Mouse (Mus musculus) megakaryocyte-erythroid progenitor cell, adult 5-6 weeks (primary cell): Measurements from ENCODE around the gene Rpa2. TPM values are rescaled to one million over a fixed set of nuclear protein-coding genes. Genes with fewer than 3 reads are reported as not detected.
"Not testable (repeated sequence)": the region's sequence is repeated elsewhere in the genome, so short reads cannot be mapped to it uniquely, and the experiment has no call there.

Experiments used
- ATAC-seq: replicated peaks from 2 replicates; pipeline ENCODE4 v1.8.0; 2016; ENCODE audit warnings: mild to moderate bottlenecking, inconsistent platforms; ENCODE audit not compliant: severe bottlenecking, poor library complexity, low FRiP score, low TSS enrichment
- total RNA-seq, 2 experiments: library from RNA; stranded (forward) in 1 of 2; stranded (reverse) in 1 of 2; fragments of 200-1000, 215-1000 nt in 1 of 2; fragments of >200 nt in 1 of 2; fragmentation: Nextera tagmentation in 1 of 2; gene quantifications; 2 replicates each; pipeline ENCODE4 v1.2.3; 2014 to 2017

Gene Rpa2
- total RNA-seq (2014; fragmentation: Nextera tagmentation) (108 and 128 TPM in 2 replicates), total RNA-seq (2017) (52.6 and 55.3 TPM in 2 replicates)

GRCm38 (mm10) chr4:132767914-132768876 is at the start of gene Rpa2:
Rpa2 (plus strand) TSS chr4:132768332.
- ATAC-seq: peak; percentile 96

DNA sequence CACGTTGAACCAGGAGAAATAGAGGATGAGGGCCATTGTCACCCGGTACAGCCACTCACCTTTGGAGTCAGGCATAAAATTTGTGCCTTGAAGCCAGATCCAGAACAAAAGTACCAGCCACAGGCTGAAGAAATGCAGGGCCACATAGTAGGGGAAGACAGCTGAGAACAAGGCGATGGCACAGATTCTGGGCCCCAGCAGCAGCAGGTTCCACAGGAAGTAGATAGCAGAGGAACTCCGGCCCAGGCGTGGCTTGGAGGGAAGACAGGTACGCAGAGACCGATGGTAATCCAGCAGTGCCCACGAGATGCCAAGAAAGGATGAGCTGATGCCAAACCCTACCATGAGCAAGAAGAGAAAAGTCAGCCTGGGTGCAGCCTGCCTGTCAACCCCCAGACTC is 39.9 kb upstream of the Rpa2 start:
- no peak for ATAC-seq

DNA sequence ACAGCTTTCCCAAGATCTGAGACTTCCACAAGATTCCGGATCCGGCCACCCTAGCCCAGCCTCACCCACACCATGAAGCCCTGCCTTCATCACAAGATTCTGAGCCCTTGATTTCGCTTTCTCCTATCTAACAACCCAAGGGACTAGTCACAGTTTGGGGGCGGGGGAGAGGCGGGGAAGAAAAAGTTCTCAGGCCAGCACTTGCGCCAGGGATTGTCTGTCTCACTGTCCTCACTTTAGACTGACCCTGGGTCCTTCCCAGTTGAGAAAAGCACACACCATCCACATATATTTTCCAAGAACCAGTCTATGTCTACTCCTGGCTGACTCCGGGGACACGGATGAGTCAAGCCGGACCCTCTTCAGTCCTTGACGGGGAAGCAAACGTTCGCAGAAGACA is 36.5 kb upstream of the Rpa2 start:
- no peak for ATAC-seq

GRCm38 (mm10) chr4:132732148-132732684 is 35.9 kb upstream of the Rpa2 start, which contains the start of gene Xkr8:
Xkr8 (minus strand) TSS chr4:132732546.
- ATAC-seq: peak; percentile 89

DNA sequence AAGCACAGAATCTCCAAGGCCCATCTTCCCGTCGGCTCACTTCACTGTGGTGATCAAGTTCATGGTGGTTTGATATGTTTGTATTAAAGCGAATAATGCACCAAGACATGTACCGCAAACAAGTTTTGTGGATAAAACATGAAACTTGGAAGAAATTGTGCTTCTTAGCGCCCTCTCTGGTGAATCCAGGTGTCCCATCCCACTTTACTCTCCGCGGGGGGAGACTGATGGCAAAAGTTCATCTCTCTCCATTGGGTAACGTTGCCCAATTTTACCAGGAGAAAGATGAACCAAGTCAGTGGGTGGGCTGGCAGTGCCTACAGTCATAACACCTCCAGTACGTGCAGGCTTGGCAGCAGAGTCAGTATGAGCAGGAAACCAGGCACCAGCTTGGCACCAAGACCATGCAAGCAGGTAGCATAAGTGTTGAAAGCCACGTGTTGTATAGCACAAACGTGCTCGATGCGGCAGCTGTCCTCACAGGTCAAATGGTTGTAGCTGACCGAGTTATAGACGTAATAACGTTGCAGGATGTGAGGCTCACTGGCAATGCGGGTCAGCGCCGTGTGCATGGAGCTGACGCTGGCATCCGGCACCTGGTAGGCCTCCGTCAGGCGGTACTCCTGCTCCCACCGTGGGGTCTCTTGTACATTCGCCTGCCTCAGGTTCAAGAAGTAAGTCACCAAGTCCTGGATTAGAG is 34.9 kb upstream of the Rpa2 start:
- no peak for ATAC-seq

DNA sequence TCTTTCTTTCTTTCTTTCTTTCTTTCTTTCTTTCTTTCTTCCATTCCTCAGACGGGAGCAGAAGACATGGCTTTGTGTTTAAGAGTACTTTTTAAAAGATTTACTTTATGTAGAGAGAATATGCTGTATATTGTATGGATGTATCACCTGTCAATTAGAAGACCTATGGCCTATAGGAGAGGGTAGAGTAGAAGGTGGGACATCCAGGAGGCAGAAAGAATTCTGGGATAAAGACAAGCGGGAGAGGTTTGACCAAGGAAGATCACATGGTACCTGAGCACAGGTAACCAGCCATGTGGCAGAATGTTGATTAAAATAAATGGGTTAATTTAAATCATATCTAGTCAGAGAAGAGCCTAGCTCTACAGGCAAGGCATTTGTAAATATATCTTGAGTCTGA is 33.4 kb upstream of the Rpa2 start:
- no peak for ATAC-seq

GRCm38 (mm10) chr4:132735389-132735788 is 32.7 kb upstream of the Rpa2 start:
- ATAC-seq: no peak

DNA sequence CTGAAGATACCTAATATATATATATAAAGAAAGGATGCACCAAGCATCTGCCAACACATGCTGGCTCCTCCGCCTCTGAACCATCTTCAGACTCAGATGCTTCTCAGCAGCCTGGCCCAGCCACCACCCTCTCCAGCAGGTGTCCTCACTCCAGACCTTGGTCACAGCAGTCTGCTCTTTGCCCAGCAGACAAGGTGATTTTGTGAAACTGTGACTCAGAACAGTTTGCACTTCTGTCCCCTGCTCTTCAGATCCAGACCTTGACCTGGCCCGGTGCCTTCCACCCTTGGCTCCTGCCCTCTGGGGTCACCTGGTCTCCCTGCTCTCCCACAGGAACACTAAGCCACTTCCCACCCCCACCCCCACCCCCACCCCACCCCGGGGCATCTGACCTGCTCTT is 32.2 kb upstream of the Rpa2 start:
- no peak for ATAC-seq

DNA sequence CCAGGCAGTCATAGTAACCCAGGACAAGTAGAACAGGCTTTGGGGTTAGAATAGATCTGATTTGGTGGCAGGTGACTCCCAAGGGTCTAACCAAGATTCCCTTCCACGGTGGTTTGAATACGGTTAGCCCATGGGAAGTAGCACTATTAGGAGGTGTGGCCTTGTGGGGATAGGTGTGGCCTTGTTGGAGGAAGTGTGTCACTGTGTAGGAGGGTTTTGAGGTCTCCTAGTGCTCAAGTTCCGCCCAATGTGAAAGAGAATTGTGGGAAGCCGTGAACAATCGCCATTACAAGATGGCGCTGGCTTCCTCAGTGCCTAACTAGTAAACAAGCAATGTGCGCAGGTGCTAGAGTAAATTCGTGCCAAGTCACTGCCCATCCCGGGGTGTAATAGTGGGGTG is 31.0 kb upstream of the Rpa2 start:
- ATAC-seq: not testable (repeated sequence)

DNA sequence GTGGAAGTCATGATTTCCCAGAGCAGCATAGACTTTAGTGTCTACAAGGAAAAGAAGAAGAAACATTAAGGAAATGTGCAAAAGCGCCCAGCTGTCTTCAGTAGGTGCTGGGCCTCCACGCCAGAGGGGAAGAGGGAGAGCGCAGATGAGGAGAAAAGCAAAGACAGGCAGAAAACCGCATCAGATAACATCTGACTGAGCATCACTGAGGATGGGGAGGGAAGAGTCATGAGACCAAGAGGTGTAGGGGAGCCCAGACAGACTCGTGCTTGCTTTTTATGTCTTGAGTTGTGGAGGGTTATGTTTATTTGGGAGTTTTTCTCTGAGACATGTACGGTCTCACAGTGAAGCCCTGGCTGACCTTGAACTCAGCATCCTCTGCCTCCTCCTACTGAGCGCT is 26.6 kb upstream of the Rpa2 start:
- ATAC-seq: no peak

GRCm38 (mm10) chr4:132743992-132744911 is 23.9 kb upstream of the Rpa2 start:
- peak; percentile 72 for ATAC-seq

DNA sequence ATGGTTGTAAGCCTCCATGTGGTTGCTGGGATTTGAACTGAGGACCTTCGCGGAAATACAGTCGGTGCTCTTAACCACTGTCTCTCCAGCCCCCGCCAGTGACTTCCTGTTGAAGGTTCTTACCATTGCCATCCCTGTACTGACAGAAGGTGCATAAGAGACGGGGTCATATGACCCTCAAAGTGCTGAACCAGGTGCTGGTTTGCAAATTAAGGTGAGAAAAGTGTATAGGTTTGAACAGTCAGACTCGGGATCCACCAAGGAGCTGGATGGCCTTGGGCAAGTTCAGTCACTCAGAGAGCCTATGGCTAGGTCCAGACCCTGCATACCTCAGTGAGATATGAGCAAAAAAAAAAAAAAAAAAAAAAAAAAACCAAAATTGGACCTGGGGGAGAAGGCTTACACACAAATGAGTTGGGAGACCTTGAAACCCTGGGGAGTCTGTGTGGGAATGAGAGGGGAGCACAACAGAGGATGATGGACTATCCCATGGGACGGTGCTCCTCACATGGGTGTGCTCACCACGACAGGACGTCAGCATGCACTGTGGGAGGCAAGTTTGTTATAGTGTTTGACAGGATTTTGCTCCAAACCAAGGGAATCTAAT is 21.1 kb upstream of the Rpa2 start:
- ATAC-seq: no peak

DNA sequence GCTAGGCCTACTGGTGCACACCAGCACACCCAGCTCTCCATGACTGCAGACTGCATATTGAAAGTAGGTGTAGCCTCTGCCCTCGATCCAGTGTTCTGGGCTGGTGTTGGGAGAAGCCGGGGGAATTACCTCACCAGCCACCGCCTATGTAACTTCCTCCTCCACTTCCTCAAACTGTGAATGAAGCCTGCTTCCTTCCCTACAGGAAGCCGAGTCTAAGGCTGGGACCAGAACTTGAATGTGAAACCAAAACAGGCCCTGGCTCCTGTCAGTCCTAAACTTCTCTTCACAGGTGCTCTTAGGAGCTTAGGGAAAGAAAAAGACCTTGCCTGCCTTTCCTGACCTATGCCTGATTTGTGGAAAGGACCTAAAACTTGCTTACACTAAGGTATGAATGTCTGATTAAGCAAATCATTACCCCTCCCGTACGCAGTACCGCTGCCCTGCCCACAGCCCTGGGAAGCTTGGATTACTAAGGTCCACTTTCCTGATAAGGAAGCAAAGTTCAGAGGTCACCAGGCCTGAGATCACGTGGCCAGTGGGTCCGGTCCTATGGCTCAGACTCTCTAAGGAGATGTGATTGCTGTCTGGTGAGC is 20.4 kb upstream of the Rpa2 start:
- ATAC-seq: peak; percentile 40

DNA sequence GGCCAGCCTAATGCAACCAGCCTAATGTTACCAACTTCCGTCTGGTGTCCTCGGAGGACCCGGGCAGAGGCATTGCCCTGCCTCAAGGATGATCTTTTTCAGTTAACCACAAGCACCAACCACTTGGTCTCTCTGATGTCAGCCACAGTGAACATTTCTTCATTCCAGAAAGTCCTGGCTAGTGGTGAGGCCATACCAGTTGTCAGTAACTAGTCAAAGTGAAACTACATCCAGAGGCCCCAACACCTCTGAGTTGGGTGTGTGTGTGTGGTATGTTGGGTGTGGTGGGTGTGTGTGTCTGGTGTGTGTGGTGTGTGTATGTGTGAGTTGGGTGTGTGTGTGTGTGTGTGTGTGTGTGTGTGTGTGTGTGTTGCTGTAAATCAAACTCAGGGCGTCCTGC is 19.4 kb upstream of the Rpa2 start:
- ATAC-seq: no peak

GRCm38 (mm10) chr4:132749258-132749982 is 18.7 kb upstream of the Rpa2 start:
- ATAC-seq: no peak

- no peak for ATAC-seq
These were observed 15.1 kb upstream of the Rpa2 start for GRCm38 (mm10) chr4:132752992-132753391.

GRCm38 (mm10) chr4:132756974-132757373 is 11.2 kb upstream of the Rpa2 start, which contains the start of gene Smpdl3b:
Smpdl3b (minus strand) TSS chr4:132757252.
- peak; percentile 81 for ATAC-seq
